Comparison of ENCODE assay signal across 8 mouse cellular contexts in the genomic region with DNA sequence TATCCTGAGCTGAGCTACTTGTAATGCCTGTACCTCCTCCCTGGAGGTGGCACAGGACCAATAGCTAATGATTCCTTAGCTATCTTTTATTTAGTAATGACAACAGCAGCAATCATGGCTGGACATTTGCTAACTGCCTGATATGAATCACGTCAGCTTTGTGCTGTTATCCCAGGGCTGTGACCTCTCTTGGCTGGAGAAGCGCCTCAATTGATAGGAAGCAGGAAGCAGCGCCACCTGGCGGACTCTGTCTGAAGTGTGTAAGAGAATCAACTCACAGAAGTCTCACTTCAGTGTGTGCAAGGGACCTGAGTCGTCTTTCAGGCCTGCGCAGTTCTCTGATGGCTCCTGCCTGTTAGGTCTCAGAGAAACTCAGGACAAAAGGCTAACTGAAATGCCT. TPM values are rescaled to one million over a fixed set of nuclear protein-coding genes. Genes with fewer than 3 reads are reported as not detected.
DNase-seq lines count a peak whose midpoint lies in the region; ATAC-seq and TF ChIP-seq lines count a peak whose summit lies in the region.

No protein-coding gene starts in this region.

- TF ChIP-seq POLR2A in bone marrow, adult 2 months (IDR thresholded peaks at IDR 0.05; ENCODE audit: borderline replicate concordance, control insufficient read depth, low read depth, low read length), result no peak
- TF ChIP-seq POLR2A in embryonic fibroblast, embryonic 13.5 days (IDR thresholded peaks at IDR 0.05; ENCODE audit: low read depth, low read length), result no peak

- H3K36me3 ChIP-seq in heart, embryonic 13.5 days, result no peaks in the 10 kb centered on the region
- H3K36me3 ChIP-seq in kidney, postnatal 0 days (ENCODE audit: insufficient read depth, low read length), result no peaks in the 10 kb centered on the region
- no peaks in the 10 kb centered on the region for H3K36me3 ChIP-seq in liver, embryonic 12.5 days
- no peaks in the 10 kb centered on the region for H3K36me3 ChIP-seq in stomach, embryonic 14.5 days (ENCODE audit: control insufficient read depth, insufficient read depth, low read length)

- H3K9me3 ChIP-seq in heart, embryonic 13.5 days, result no peaks in the 10 kb centered on the region
- H3K9me3 ChIP-seq in kidney, postnatal 0 days (replicated peaks; ENCODE audit: low read length), result no peaks in the 10 kb centered on the region
- H3K9me3 ChIP-seq in liver, embryonic 12.5 days (replicated peaks), result no peaks in the 10 kb centered on the region
- H3K9me3 ChIP-seq in stomach, embryonic 14.5 days (ENCODE audit: control insufficient read depth, low read depth, low read length), result no peaks in the 10 kb centered on the region

- H3K9ac ChIP-seq in heart, embryonic 13.5 days, result peak overlapping the region; percentile 29
- no peak overlapping the region for H3K9ac ChIP-seq in kidney, postnatal 0 days (ENCODE audit: low read depth, low read length)
- H3K9ac ChIP-seq in liver, embryonic 12.5 days, result no peak overlapping the region
- no peak overlapping the region for H3K9ac ChIP-seq in stomach, embryonic 14.5 days (replicated peaks; ENCODE audit: low read depth, low read length)

- H3K27ac ChIP-seq in bone marrow, adult 2 months (ENCODE audit: control insufficient read depth, insufficient read depth, low read depth, low read length, poor library complexity), result no peak overlapping the region
- H3K27ac ChIP-seq in embryonic fibroblast, embryonic 13.5 days (ENCODE audit: insufficient read depth, low read length), result 0 out of 2 replicates have a peak overlapping the region, but pooled peaks have one; percentile 36
- H3K27ac ChIP-seq in heart, embryonic 13.5 days (replicated peaks), result no peak overlapping the region
- H3K27ac ChIP-seq in kidney, postnatal 0 days, result no peak overlapping the region
- H3K27ac ChIP-seq in liver, embryonic 12.5 days, result no peak overlapping the region
- no peak overlapping the region for H3K27ac ChIP-seq in stomach, embryonic 14.5 days (ENCODE audit: low read length)

- ATAC-seq in heart, embryonic 13.5 days (ENCODE audit: extremely low read depth, insufficient number of reproducible peaks, low FRiP score, low TSS enrichment), result no peak
- ATAC-seq in kidney, postnatal 0 days (replicated peaks; ENCODE audit: low FRiP score, low read depth), result peak; percentile 62
- ATAC-seq in liver, embryonic 12.5 days, result peak; percentile 63
- ATAC-seq in stomach, embryonic 14.5 days (ENCODE audit: insufficient number of reproducible peaks, insufficient read depth, low FRiP score, low read depth), result peak; percentile 40; the same call in 1 of the 2 replicates

- TF ChIP-seq CTCF in bone marrow, adult 2 months (IDR thresholded peaks at IDR 0.05; ENCODE audit: control insufficient read depth, insufficient read depth, low read length), result peak; percentile 84
- peak; percentile 72; the same call in 1 of the 2 replicates for TF ChIP-seq CTCF in embryonic fibroblast, embryonic 13.5 days (IDR thresholded peaks at IDR 0.05; ENCODE audit: borderline replicate concordance, insufficient read depth, low read length)
- TF ChIP-seq CTCF in kidney, postnatal 0 days (IDR thresholded peaks at IDR 0.05; ENCODE audit: low read depth), result peak; percentile 94

- H3K27me3 ChIP-seq in heart, embryonic 13.5 days (replicated peaks), result no peaks in the 10 kb centered on the region
- H3K27me3 ChIP-seq in kidney, postnatal 0 days (ENCODE audit: insufficient read depth, low read length), result no peaks in the 10 kb centered on the region
- 0 out of 2 replicates have a peak, but pooled peaks cover 6% of the 10 kb centered on the region for H3K27me3 ChIP-seq in liver, embryonic 12.5 days (replicated peaks)
- H3K27me3 ChIP-seq in stomach, embryonic 14.5 days (ENCODE audit: control insufficient read depth, insufficient read depth, low read length), result no peaks in the 10 kb centered on the region

- WGBS in bone marrow, adult 2 months, result 9% methylated on average over 6 of the region's 6 CpGs
- 9% methylated on average over 6 of the region's 6 CpGs for WGBS in heart, embryonic 13.5 days
- WGBS in kidney, postnatal 0 days, result 9% methylated on average over 6 of the region's 6 CpGs
- 10% methylated on average over 6 of the region's 6 CpGs for WGBS in liver, embryonic 12.5 days (ENCODE audit: insufficient replicate concordance)
- 11% methylated on average over 6 of the region's 6 CpGs for whole genome bisulfite sequencing in stomach, embryonic 14.5 days

- H3K4me1 ChIP-seq in bone marrow, adult 2 months (ENCODE audit: control insufficient read depth, insufficient read depth, low read length), result no peaks in the 10 kb centered on the region
- peaks cover 18% of the 10 kb centered on the region for H3K4me1 ChIP-seq in embryonic fibroblast, embryonic 13.5 days (ENCODE audit: control insufficient read depth, insufficient read depth, low read length)
- H3K4me1 ChIP-seq in heart, embryonic 13.5 days, result peaks cover 21% of the 10 kb centered on the region
- H3K4me1 ChIP-seq in kidney, postnatal 0 days (replicated peaks; ENCODE audit: insufficient read depth, low read length), result no peaks in the 10 kb centered on the region
- H3K4me1 ChIP-seq in liver, embryonic 12.5 days, result peaks cover 10% of the 10 kb centered on the region
- H3K4me1 ChIP-seq in stomach, embryonic 14.5 days (ENCODE audit: control insufficient read depth, insufficient read depth, low read length), result no peaks in the 10 kb centered on the region

- H3K4me2 ChIP-seq in heart, embryonic 13.5 days, result peak overlapping the region; percentile 50
- peak overlapping the region; percentile 40 for H3K4me2 ChIP-seq in kidney, postnatal 0 days (ENCODE audit: low read length)
- H3K4me2 ChIP-seq in liver, embryonic 12.5 days, result peak overlapping the region; percentile 13; the same call in 1 of the 2 replicates
- H3K4me2 ChIP-seq in stomach, embryonic 14.5 days (replicated peaks; ENCODE audit: low read depth, low read length), result no peak overlapping the region

- DNase-seq in A20 (ENCODE audit: low read depth, low spot score), result peak; percentile 86
- DNase-seq in kidney, postnatal 0 days (ENCODE audit: low spot score), result peak; percentile 93
- peak; percentile 59 to 73 for DNase-seq in natural killer cell, adult 2 months (ENCODE audit: low spot score in 2 of 2)

- no peak overlapping the region for H3K4me3 ChIP-seq in bone marrow, adult 2 months (replicated peaks; ENCODE audit: control insufficient read depth, low read depth, low read length)
- no peak overlapping the region for H3K4me3 ChIP-seq in embryonic fibroblast, embryonic 13.5 days (ENCODE audit: insufficient read depth, low read length)
- no peak overlapping the region for H3K4me3 ChIP-seq in heart, embryonic 13.5 days
- no peak overlapping the region for H3K4me3 ChIP-seq in kidney, postnatal 0 days (replicated peaks; ENCODE audit: low read depth, low read length)
- H3K4me3 ChIP-seq in liver, embryonic 12.5 days, result no peak overlapping the region
- H3K4me3 ChIP-seq in stomach, embryonic 14.5 days (ENCODE audit: low read depth, low read length), result no peak overlapping the region

RNA-seq across cellular contexts. Expression of a gene that starts 19.7 kb away (rescaled TPM):
- not detected in 2 replicates for polyA plus RNA-seq in bone marrow, adult 2 months (2011; ENCODE audit: insufficient read depth, insufficient read length, low replicate concordance, missing spikeins)
- polyA plus RNA-seq in embryonic fibroblast, embryonic 13.5 days (2011; ENCODE audit: insufficient read length, low read depth, missing spikeins), result 0.97 and 1.1 TPM in 2 replicates
- polyA plus RNA-seq in heart, embryonic 13.5 days (2015; fragmentation: Nextera tagmentation; extraction: Ambion mirVana), result 1.4 and 1.6 TPM in 2 replicates
- 4.8 and 4.9 TPM in 2 replicates for polyA plus RNA-seq in kidney, postnatal 0 days (2015; fragmentation: Nextera tagmentation; extraction: Ambion mirVana)
- polyA plus RNA-seq in liver, embryonic 12.5 days (2016; fragmentation: Nextera tagmentation; extraction: Ambion mirVana), result 0.83 and 1.4 TPM in 2 replicates
- polyA plus RNA-seq in stomach, embryonic 14.5 days (2014; fragmentation: Nextera tagmentation; extraction: Ambion mirVana), result 2.0 and 2.1 TPM in 2 replicates

RNA-seq across cellular contexts. Expression of a gene that starts 19.7 kb away (rescaled TPM):
- polyA plus RNA-seq in bone marrow, adult 2 months (2011; ENCODE audit: insufficient read depth, insufficient read length, low replicate concordance, missing spikeins), result 43.5 and 45.1 TPM in 2 replicates
- polyA plus RNA-seq in embryonic fibroblast, embryonic 13.5 days (2011; ENCODE audit: insufficient read length, low read depth, missing spikeins), result 593 and 759 TPM in 2 replicates
- polyA plus RNA-seq in heart, embryonic 13.5 days (2015; fragmentation: Nextera tagmentation; extraction: Ambion mirVana), result 375 and 414 TPM in 2 replicates
- 291 and 326 TPM in 2 replicates for polyA plus RNA-seq in kidney, postnatal 0 days (2015; fragmentation: Nextera tagmentation; extraction: Ambion mirVana)
- polyA plus RNA-seq in liver, embryonic 12.5 days (2016; fragmentation: Nextera tagmentation; extraction: Ambion mirVana), result 68.6 and 70.7 TPM in 2 replicates
- 315 and 335 TPM in 2 replicates for polyA plus RNA-seq in stomach, embryonic 14.5 days (2014; fragmentation: Nextera tagmentation; extraction: Ambion mirVana)

RNA-seq across cellular contexts. Expression of a gene that starts 26.2 kb away (rescaled TPM):
- polyA plus RNA-seq in bone marrow, adult 2 months (2011; ENCODE audit: insufficient read depth, insufficient read length, low replicate concordance, missing spikeins), result not detected in 2 replicates
- polyA plus RNA-seq in embryonic fibroblast, embryonic 13.5 days (2011; ENCODE audit: insufficient read length, low read depth, missing spikeins), result 0.30 and 0.52 TPM in 2 replicates
- 0.29 TPM in 2 replicates for polyA plus RNA-seq in heart, embryonic 13.5 days (2015; fragmentation: Nextera tagmentation; extraction: Ambion mirVana)
- polyA plus RNA-seq in kidney, postnatal 0 days (2015; fragmentation: Nextera tagmentation; extraction: Ambion mirVana), result not detected in 2 replicates
- not detected in 2 replicates for polyA plus RNA-seq in liver, embryonic 12.5 days (2016; fragmentation: Nextera tagmentation; extraction: Ambion mirVana)
- polyA plus RNA-seq in stomach, embryonic 14.5 days (2014; fragmentation: Nextera tagmentation; extraction: Ambion mirVana), result 0.28 and 0.30 TPM in 2 replicates

RNA-seq across cellular contexts. Expression of a gene that starts 57.0 kb away (rescaled TPM):
- polyA plus RNA-seq in bone marrow, adult 2 months (2011; ENCODE audit: insufficient read depth, insufficient read length, low replicate concordance, missing spikeins), result 31.1 and 48.6 TPM in 2 replicates
- 52.2 and 53.3 TPM in 2 replicates for polyA plus RNA-seq in embryonic fibroblast, embryonic 13.5 days (2011; ENCODE audit: insufficient read length, low read depth, missing spikeins)
- polyA plus RNA-seq in heart, embryonic 13.5 days (2015; fragmentation: Nextera tagmentation; extraction: Ambion mirVana), result 51.5 and 58.6 TPM in 2 replicates
- 47.5 and 48.6 TPM in 2 replicates for polyA plus RNA-seq in kidney, postnatal 0 days (2015; fragmentation: Nextera tagmentation; extraction: Ambion mirVana)
- polyA plus RNA-seq in liver, embryonic 12.5 days (2016; fragmentation: Nextera tagmentation; extraction: Ambion mirVana), result 56.6 and 57.8 TPM in 2 replicates
- 55.8 and 60.5 TPM in 2 replicates for polyA plus RNA-seq in stomach, embryonic 14.5 days (2014; fragmentation: Nextera tagmentation; extraction: Ambion mirVana)
